Mouse (Mus musculus): ENCODE measurements around the gene Slc28a3.

The Slc28a3 gene

GRCm38 (mm10) chr13:58610716-58611115 lies at the start of gene Slc28a3:
TSS of gene Slc28a3 (minus strand) at chr13:58610877.
- in situ Hi-C loops (cut with MboI, MseI), result no loop called here

GRCm38 (mm10) chr13:58657987-58658386 lies 47.3 kb upstream of the Slc28a3 start:
- in situ Hi-C loops (cut with MboI, MseI), result no loop called here

DNA sequence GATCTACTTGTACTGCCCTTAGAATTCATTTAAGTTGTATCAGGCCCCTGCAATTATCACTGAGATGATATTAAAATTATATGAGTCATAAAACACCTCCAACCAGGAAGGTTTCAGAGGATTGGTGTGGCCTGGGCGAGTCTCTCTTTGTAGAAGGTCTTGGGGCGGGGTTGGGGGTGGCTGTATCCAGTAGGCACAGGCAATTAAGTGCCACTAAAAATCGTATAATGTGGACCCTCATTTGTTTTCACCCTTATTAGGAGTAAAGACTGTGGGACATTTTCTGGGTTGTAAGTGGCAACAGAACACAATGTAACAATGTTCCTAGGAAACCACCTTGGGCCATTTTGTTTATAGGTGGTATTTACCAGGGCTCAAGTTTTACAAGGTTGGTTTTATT lies 46.2 kb upstream of the Slc28a3 start:
- in situ Hi-C loops (cut with MboI, MseI), result no loop called here

- in situ Hi-C loops (cut with MboI, MseI), result no loop called here
Measured at GRCm38 (mm10) chr13:58655552-58655951, 44.9 kb upstream of the Slc28a3 start.

- in situ Hi-C loops (cut with MboI, MseI), result loop anchor here in 1 of 2 experiments (5.0 kb wide), 1 partner anchor 1092 kb away; the partner anchor contains the start of gene Spata31d1d
Measured at GRCm38 (mm10) chr13:58640330-58640729, 29.7 kb upstream of the Slc28a3 start.

DNA sequence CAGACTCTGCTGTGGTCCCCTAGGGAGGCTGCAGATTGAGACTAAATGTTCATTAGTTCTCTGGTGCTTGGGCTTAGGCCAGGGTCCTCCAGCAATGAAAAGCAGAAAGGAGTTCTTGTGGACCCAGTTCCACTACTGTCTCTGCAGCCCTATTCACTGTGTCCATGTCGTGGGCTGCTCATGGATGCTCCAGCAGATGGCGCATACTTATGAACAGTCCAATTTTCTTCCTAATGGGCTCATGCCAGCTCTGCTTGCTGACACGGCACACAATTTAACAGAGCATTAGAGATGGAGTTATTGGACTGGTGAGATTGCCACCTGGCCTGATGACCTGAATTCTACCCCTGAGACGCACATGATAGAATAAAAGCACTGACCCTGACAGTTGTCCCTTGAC lies 28.3 kb upstream of the Slc28a3 start:
- in situ Hi-C loops (cut with MboI, MseI), result loop anchor here in 1 of 2 experiments (10.0 kb wide), 1 partner anchor 676 kb away; no protein-coding TSS in a partner anchor

DNA sequence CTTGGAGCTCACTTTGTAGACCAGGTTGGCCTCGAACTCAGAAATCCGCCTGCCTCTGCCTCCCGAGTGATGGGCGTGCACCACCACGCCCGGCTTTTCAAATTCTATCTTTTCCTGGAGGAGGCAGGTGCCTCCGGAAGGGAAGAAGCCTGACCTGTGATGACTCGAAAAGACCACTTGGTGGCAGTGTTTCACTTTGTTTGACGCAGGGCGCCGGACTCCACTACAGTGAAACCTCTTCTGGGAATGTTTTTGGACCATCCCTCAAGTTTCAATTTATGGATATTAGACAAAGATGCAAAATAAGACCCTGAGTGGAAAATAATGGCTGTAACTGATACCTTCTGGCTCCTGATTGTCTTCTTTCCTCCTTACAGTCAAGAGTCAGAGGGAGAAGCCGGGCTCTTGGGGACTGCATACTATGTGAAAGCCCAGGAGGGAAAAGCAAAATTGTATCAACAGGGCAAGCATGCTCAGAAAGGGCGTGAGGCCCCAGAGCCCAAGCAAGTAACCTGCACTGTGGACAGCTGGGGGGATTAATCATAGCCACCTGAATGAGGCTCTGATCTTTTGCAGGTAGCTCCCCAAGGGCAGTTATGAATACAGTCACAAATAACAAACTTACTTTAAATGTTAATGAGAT lies 26.8 kb upstream of the Slc28a3 start:
- in situ Hi-C loops (cut with MboI, MseI), result loop anchor here in 1 of 2 experiments (10.0 kb wide), 1 partner anchor 677 kb away; no protein-coding TSS in a partner anchor

GRCm38 (mm10) chr13:58633887-58634286 lies 23.2 kb upstream of the Slc28a3 start:
- in situ Hi-C loops (cut with MboI, MseI), result loop anchor here in 1 of 2 experiments (10.0 kb wide), 1 partner anchor 681 kb away; no protein-coding TSS in a partner anchor

- in situ Hi-C loops (cut with MboI, MseI), result loop anchor here in 1 of 2 experiments (10.0 kb wide), 1 partner anchor 684 kb away; no protein-coding TSS in a partner anchor
Measured at GRCm38 (mm10) chr13:58630756-58631155, 20.1 kb upstream of the Slc28a3 start.

DNA sequence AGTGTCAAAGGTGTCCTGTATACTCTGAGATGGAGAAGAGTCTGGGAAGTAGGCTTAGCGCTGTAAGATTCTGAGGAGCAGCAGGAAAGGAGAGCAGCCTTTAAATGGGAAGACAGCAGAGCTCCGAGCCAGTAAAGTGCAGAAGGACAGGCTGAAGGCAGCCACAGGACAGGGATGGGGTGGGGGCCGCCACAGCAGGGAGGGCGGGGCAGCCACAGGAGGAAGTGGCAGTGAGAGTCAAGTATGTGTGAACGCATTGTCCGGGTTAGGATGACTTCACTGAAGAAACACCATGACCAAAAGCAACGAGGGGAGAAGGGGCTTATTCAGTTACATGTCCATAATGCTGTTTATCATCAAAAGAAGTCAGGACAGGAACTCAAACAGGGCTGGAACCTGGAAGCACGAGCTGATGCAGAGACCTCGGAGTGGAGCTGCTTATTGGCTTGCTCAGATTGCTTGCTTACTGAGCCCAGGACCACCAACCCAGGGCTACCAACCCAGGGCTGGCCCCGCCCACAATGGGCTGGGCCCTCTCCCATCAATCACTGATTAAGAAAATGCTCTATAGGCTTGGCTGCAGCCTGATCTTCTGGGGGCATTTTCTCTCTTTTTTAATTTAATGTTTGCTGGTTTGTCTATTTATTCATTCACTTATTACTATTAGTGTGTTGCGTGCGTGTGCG lies 18.8 kb upstream of the Slc28a3 start:
- in situ Hi-C loops (cut with MboI, MseI), result loop anchor here in 1 of 2 experiments (10.0 kb wide), 1 partner anchor 685 kb away; no protein-coding TSS in a partner anchor

- in situ Hi-C loops (cut with MboI, MseI), result no loop called here
Measured at GRCm38 (mm10) chr13:58622647-58623046, 12.0 kb upstream of the Slc28a3 start.

DNA sequence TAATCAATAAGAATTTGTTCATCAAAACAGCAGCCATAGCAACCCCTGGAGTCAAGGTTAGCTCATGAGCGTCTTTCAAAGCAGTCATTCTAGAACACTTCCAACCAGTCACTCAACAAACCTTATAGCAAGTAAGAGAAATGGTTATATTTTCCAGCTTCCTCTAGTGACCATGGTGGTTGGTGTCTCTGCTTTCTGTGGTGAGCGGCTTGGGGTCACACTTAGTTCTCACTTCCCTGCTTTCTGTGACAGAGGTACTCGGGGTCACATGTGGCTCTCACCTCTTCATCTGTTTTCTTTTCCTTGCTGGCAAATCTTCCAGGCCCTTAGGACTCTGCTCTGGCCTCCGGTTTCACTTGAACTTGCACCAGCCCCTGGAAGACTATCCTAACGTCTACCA lies 8.6 kb upstream of the Slc28a3 start:
- in situ Hi-C loops (cut with MboI, MseI), result no loop called here

DNA sequence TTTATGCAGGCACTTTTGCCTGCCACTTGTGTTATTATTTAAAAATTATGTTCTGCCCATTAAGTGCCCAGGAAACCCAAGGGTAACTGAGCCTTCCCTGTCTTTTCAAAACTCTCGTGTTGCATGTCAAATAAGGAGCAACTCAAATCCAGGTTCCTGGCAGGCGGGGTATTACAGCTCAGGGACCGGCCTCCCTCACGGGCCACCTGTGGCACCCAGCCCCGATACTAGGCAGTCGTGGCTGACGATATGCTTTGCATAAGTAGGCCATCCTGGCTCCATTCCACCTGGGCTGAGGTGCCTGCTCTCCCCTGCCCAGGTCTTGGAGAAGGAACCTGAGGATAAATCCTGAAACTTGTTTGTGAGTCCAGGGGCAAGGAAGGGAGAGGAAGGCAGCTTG lies 618 bp downstream of the Slc28a3 start:
- in situ Hi-C loops (cut with MboI, MseI), result no loop called here

- in situ Hi-C loops (cut with MboI, MseI), result no loop called here
Measured at GRCm38 (mm10) chr13:58601201-58601855, 9.3 kb downstream of the Slc28a3 start.

- in situ Hi-C loops (cut with MboI, MseI), result no loop called here
Measured at GRCm38 (mm10) chr13:58598578-58598977, 12.1 kb downstream of the Slc28a3 start.

DNA sequence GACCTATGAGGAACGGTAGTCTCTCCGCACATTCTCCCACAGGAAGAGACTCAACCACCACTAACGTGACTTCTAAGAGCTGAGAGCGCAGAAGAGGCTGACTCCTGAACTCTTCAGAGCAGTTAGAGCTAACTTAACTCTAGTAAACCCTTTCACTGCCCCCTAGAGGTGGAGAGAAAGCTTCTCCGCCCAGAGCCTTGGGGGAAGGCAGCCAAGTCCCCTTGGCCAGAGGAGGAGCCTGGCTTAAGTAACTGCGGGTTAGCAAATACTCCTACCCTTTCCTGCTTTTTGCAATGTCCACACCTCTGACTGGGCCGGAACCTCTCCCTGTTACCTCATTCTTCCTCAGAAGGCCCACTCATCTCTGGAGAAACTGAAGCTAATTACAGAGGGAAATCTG lies 17.5 kb downstream of the Slc28a3 start:
- in situ Hi-C loops (cut with MboI, MseI), result no loop called here

DNA sequence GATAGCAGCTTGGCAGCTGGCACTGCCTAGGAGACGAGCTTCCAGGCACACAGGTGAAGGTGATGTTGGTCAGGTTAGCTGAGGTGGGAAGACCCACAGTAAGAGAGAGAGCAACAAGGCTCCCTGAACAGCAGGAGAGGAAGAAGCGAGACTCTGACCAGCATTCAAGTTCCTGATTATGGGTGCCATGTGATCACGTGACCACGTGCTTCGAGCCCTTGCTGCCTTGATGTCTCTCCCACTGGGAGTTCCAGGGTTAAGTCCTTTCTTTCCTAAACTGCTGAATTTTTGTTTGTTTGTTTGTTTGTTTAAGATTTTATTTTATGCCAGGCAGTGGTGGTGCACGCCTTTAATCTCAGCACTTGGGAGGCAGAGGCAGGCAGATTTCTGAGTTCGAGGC lies 18.8 kb downstream of the Slc28a3 start:
- in situ Hi-C loops (cut with MboI, MseI), result no loop called here

- in situ Hi-C loops (cut with MboI, MseI), result no loop called here
Measured at GRCm38 (mm10) chr13:58590630-58591029, 20.0 kb downstream of the Slc28a3 start.

DNA sequence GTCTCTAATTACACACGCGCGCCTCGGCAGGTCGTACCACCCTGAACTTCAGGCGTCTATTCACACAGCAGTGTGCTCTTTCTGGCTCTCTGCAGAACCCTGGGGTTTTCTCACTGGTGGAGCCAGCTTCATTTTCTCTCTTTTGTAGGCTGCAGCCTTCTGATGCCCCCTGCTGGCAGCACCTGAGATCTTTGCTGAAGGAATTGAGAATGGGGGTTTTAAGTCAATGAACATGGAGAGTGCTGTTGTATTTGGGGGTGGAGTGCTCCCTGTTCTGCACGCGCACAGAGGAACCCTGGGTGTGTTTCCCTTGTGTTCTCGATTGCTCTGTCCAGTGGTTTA lies 21.2 kb downstream of the Slc28a3 start:
- in situ Hi-C loops (cut with MboI, MseI), result no loop called here

GRCm38 (mm10) chr13:58588655-58589516 lies 21.8 kb downstream of the Slc28a3 start:
- in situ Hi-C loops (cut with MboI, MseI), result no loop called here

DNA sequence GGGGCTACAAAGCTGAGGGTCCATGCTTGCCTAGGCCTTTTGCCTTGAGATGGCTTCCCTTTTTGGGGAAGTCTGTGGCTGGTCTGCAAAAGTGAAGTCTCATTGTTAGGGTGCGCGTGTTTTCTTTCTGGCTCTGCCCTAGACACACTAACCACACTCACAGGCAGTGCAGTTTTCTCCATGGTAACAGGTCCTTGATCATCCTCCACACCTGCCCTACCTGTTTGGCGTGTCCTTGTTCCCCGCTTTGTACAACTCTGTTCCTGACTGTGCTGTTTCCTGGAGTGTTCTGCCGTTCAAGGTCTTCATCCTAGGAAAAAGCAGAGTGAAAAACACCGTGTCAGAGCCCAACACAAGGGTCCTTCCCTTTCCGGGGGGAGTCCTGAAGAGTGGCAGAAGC lies 22.7 kb downstream of the Slc28a3 start:
- in situ Hi-C loops (cut with MboI, MseI), result no loop called here
